Mouse (Mus musculus) hindbrain, embryonic 11.5 days (tissue): ENCODE measurements around the gene Arhgap15. TPM values are rescaled to one million over a fixed set of nuclear protein-coding genes. Genes with fewer than 3 reads are reported as not detected.

Experiments
- ATAC-seq: fragments of 200-750 bp; cut with Nextera tagmentation; 2 replicates; pipeline ENCODE4 v1.8.0; 2017; ENCODE audit warnings: mild to moderate bottlenecking, moderate TSS enrichment, moderate library complexity; ENCODE audit not compliant: low FRiP score
- DNase-seq: peaks from one replicate; pipeline ENCODE4 v3.0.0-alpha.2; 2015; ENCODE audit warnings: low spot score
- H3K27ac ChIP-seq: fragments of 300-500 bp; sonication (generic); 2 replicates; pipeline ENCODE4 v1.5.1; 2014; ENCODE audit warnings: mild to moderate bottlenecking, low read depth, low read length
- H3K27me3 ChIP-seq: fragments of 300-500 bp; sonication (generic); 2 replicates; pipeline ENCODE4 v1.6.1; 2014; ENCODE audit warnings: mild to moderate bottlenecking, low read length, moderate library complexity, mixed read lengths; ENCODE audit not compliant: control insufficient read depth, insufficient read depth
- H3K36me3 ChIP-seq: fragments of 300-500 bp; sonication (generic); 2 replicates; pipeline ENCODE4 v1.6.1; 2014; ENCODE audit warnings: mild to moderate bottlenecking, low read length, moderate library complexity, mixed read lengths; ENCODE audit not compliant: control insufficient read depth, insufficient read depth
- H3K4me1 ChIP-seq: fragments of 300-500 bp; sonication (generic); replicated peaks from 2 replicates; pipeline ENCODE4 v1.6.1; 2014; ENCODE audit warnings: low read length, mixed read lengths; ENCODE audit not compliant: control insufficient read depth, insufficient read depth
- H3K4me2 ChIP-seq: fragments of 300-500 bp; sonication (generic); replicated peaks from 2 replicates; pipeline ENCODE4 v1.6.1; 2014; ENCODE audit warnings: mild to moderate bottlenecking, low read depth, low read length
- H3K4me3 ChIP-seq: fragments of 300-500 bp; sonication (generic); 2 replicates; pipeline ENCODE4 v1.5.1; 2014; ENCODE audit warnings: low read depth, low read length
- H3K9ac ChIP-seq: fragments of 300-500 bp; sonication (generic); 2 replicates; pipeline ENCODE4 v1.6.1; 2014; ENCODE audit warnings: low read depth, low read length
- H3K9me3 ChIP-seq: fragments of 300-500 bp; sonication (generic); 2 replicates; pipeline ENCODE4 v1.6.1; 2016; ENCODE audit warnings: low read length; ENCODE audit not compliant: control insufficient read depth
- WGBS: fragments of 180-500 bp; shearing (Covaris S2); extraction: QIAGEN DNeasy Blood & Tissue Kit; methylation state at CpG from one replicate; pipeline ENCODE4 v1.1.7; 2014; 5-methylcytosine and 5-hydroxymethylcytosine counted together
- polyA plus RNA-seq: library from polyadenylated mRNA; unstranded; fragments of >200 nt; fragmentation: Nextera tagmentation; extraction: Ambion mirVana; gene quantifications from 2 replicates; pipeline ENCODE4 v1.2.1, GENCODE M21; 2014

The Arhgap15 gene
- polyA plus RNA-seq, 1 experiment from 2014 or later, result 1.6 TPM

- H3K27me3 ChIP-seq, result no peaks in the 10 kb centered on the region
- no peaks in the 10 kb centered on the region for H3K36me3 ChIP-seq
- no peak overlapping the region for H3K4me2 ChIP-seq
- H3K4me3 ChIP-seq, result no peak overlapping the region
- H3K27ac ChIP-seq, result no peak overlapping the region
- no peak overlapping the region for H3K9ac ChIP-seq
- WGBS, result 93% methylated on average over 3 of the region's 3 CpGs
- DNase-seq (no peak), ATAC-seq (no peak)
- no peaks in the 10 kb centered on the region for H3K4me1 ChIP-seq
- no peaks in the 10 kb centered on the region for H3K9me3 ChIP-seq
Observed at GRCm38 (mm10) chr2:43931687-43932086, 183.1 kb downstream of the Arhgap15 start.

- no peak overlapping the region for H3K9ac ChIP-seq
- no peak overlapping the region for H3K4me3 ChIP-seq
- no peaks in the 10 kb centered on the region for H3K36me3 ChIP-seq
- no peaks in the 10 kb centered on the region for H3K9me3 ChIP-seq
- H3K27me3 ChIP-seq, result no peaks in the 10 kb centered on the region
- ATAC-seq, result no peak
- H3K4me1 ChIP-seq, result no peaks in the 10 kb centered on the region
- WGBS, result 91% methylated on average over 5 of the region's 5 CpGs
- H3K4me2 ChIP-seq, result no peak overlapping the region
- no peak overlapping the region for H3K27ac ChIP-seq
- DNase-seq, result no peak
Observed at GRCm38 (mm10) chr2:43939196-43939595, 190.6 kb downstream of the Arhgap15 start.

GRCm38 (mm10) chr2:43945679-43946078 is 197.1 kb downstream of the Arhgap15 start:
- WGBS, result 90% methylated on average over 2 of the region's 2 CpGs
- no peak for ATAC-seq

GRCm38 (mm10) chr2:43949775-43950492 is 201.3 kb downstream of the Arhgap15 start:
- Histone ChIP-seq H3K4me3 (no peak overlapping the region), H3K36me3 (no peaks in the 10 kb centered on the region), H3K9ac (no peak overlapping the region), H3K9me3 (no peaks in the 10 kb centered on the region), H3K27me3 (no peaks in the 10 kb centered on the region), H3K4me1 (no peaks in the 10 kb centered on the region), H3K27ac (no peak overlapping the region), H3K4me2 (no peak overlapping the region)
- ATAC-seq (no peak), DNase-seq (no peak)
- WGBS, result 92% methylated on average over 13 of the region's 13 CpGs

More at GRCm38 (mm10) chr2:43945679-43946078, 197.1 kb downstream of the Arhgap15 start:
- H3K4me3 ChIP-seq, result no peak overlapping the region
- no peaks in the 10 kb centered on the region for H3K4me1 ChIP-seq
- H3K9ac ChIP-seq, result no peak overlapping the region
- H3K27me3 ChIP-seq, result no peaks in the 10 kb centered on the region
- no peaks in the 10 kb centered on the region for H3K36me3 ChIP-seq
- no peak overlapping the region for H3K4me2 ChIP-seq
- H3K27ac ChIP-seq, result no peak overlapping the region
- no peaks in the 10 kb centered on the region for H3K9me3 ChIP-seq
- DNase-seq, result no peak

GRCm38 (mm10) chr2:43950741-43951140 is 202.1 kb downstream of the Arhgap15 start:
- Histone ChIP-seq H3K27ac (no peak overlapping the region), H3K27me3 (no peaks in the 10 kb centered on the region), H3K4me3 (no peak overlapping the region), H3K36me3 (no peaks in the 10 kb centered on the region), H3K9ac (no peak overlapping the region), H3K9me3 (no peaks in the 10 kb centered on the region), H3K4me1 (no peaks in the 10 kb centered on the region), H3K4me2 (no peak overlapping the region)
- ATAC-seq, result no peak
- no peak for DNase-seq
- 75% methylated on average over 6 of the region's 6 CpGs for WGBS

GRCm38 (mm10) chr2:43959189-43959588 is 210.6 kb downstream of the Arhgap15 start:
- Histone ChIP-seq H3K27ac (no peak overlapping the region), H3K4me2 (no peak overlapping the region), H3K36me3 (no peaks in the 10 kb centered on the region), H3K9me3 (no peaks in the 10 kb centered on the region), H3K4me1 (no peaks in the 10 kb centered on the region), H3K27me3 (no peaks in the 10 kb centered on the region), H3K4me3 (no peak overlapping the region), H3K9ac (no peak overlapping the region)
- DNase-seq (no peak), ATAC-seq (no peak)

- H3K9me3 ChIP-seq, result no peaks in the 10 kb centered on the region
- H3K4me1 ChIP-seq, result no peaks in the 10 kb centered on the region
- H3K27me3 ChIP-seq, result no peaks in the 10 kb centered on the region
- no peak for ATAC-seq
- H3K9ac ChIP-seq, result no peak overlapping the region
- H3K36me3 ChIP-seq, result no peaks in the 10 kb centered on the region
- DNase-seq, result no peak
- no peak overlapping the region for H3K27ac ChIP-seq
- H3K4me2 ChIP-seq, result no peak overlapping the region
- 84% methylated on average over 5 of the region's 5 CpGs for WGBS
- H3K4me3 ChIP-seq, result no peak overlapping the region
Observed at GRCm38 (mm10) chr2:43962466-43962865, 213.8 kb downstream of the Arhgap15 start.

GRCm38 (mm10) chr2:43968581-43968980 is 220.0 kb downstream of the Arhgap15 start:
- no peaks in the 10 kb centered on the region for H3K4me1 ChIP-seq
- no peak for DNase-seq
- H3K4me2 ChIP-seq, result no peak overlapping the region
- no peak for ATAC-seq
- H3K27ac ChIP-seq, result no peak overlapping the region
- no peaks in the 10 kb centered on the region for H3K9me3 ChIP-seq
- no peak overlapping the region for H3K4me3 ChIP-seq
- no peaks in the 10 kb centered on the region for H3K27me3 ChIP-seq
- 82% methylated on average over 4 of the region's 4 CpGs for WGBS
- H3K9ac ChIP-seq, result no peak overlapping the region
- H3K36me3 ChIP-seq, result no peaks in the 10 kb centered on the region

- Histone ChIP-seq H3K9me3 (no peaks in the 10 kb centered on the region), H3K9ac (no peak overlapping the region), H3K36me3 (no peaks in the 10 kb centered on the region), H3K27ac (no peak overlapping the region), H3K4me3 (no peak overlapping the region), H3K4me1 (no peaks in the 10 kb centered on the region), H3K27me3 (no peaks in the 10 kb centered on the region), H3K4me2 (no peak overlapping the region)
- DNase-seq, result no peak
- ATAC-seq, result no peak
- 86% methylated on average over 11 of the region's 11 CpGs for WGBS
Observed at GRCm38 (mm10) chr2:43977732-43978131, 229.1 kb downstream of the Arhgap15 start.
